Mouse (Mus musculus) forebrain, embryonic 15.5 days (tissue): Measurements from ENCODE around the gene Sorbs1. TPM values are rescaled to one million over a fixed set of nuclear protein-coding genes. Genes with fewer than 3 reads are reported as not detected.

Experiments used
- ATAC-seq: fragments of 200-750 bp; cut with Nextera tagmentation; replicated peaks from 2 replicates; pipeline ENCODE4 v1.8.0; 2017; ENCODE audit warnings: mild to moderate bottlenecking, moderate TSS enrichment, moderate library complexity
- H3K27ac ChIP-seq: fragments of 300-500 bp; sonication (generic); replicated peaks from 2 replicates; pipeline ENCODE4 v1.5.1; 2015; ENCODE audit warnings: mild to moderate bottlenecking, inconsistent platforms
- H3K27me3 ChIP-seq: fragments of 300-500 bp; sonication (generic); 2 replicates; pipeline ENCODE4 v1.6.1; 2015; ENCODE audit warnings: inconsistent platforms
- H3K36me3 ChIP-seq: fragments of 300-500 bp; sonication (generic); 2 replicates; pipeline ENCODE4 v1.6.1; 2015; ENCODE audit warnings: mild to moderate bottlenecking, inconsistent platforms
- H3K4me1 ChIP-seq: fragments of 300-500 bp; sonication (generic); 2 replicates; pipeline ENCODE4 v1.6.1; 2015; ENCODE audit warnings: inconsistent platforms
- H3K4me2 ChIP-seq: fragments of 300-500 bp; sonication (generic); replicated peaks from 2 replicates; pipeline ENCODE4 v1.6.1; 2015; ENCODE audit warnings: mild to moderate bottlenecking, inconsistent platforms
- H3K4me3 ChIP-seq: fragments of 300-500 bp; sonication (generic); 2 replicates; pipeline ENCODE4 v1.5.1; 2015; ENCODE audit warnings: mild to moderate bottlenecking, inconsistent platforms
- H3K9ac ChIP-seq: fragments of 300-500 bp; sonication (generic); replicated peaks from 2 replicates; pipeline ENCODE4 v1.6.1; 2015; ENCODE audit warnings: mild to moderate bottlenecking, inconsistent platforms
- H3K9me3 ChIP-seq: fragments of 300-500 bp; sonication (generic); 2 replicates; pipeline ENCODE4 v1.6.1; 2016; ENCODE audit warnings: inconsistent platforms
- WGBS: fragments of 180-500 bp; shearing (Covaris S2); methylation state at CpG from one replicate; pipeline ENCODE4 v1.1.7; 2015; ENCODE audit warnings: mixed read lengths; 5-methylcytosine and 5-hydroxymethylcytosine counted together
- polyA plus RNA-seq: library from polyadenylated mRNA; unstranded; fragments of >200 nt; fragmentation: Nextera tagmentation; extraction: Ambion mirVana; gene quantifications from 2 replicates; pipeline ENCODE4 v1.2.1, GENCODE M21; 2015

Sorbs1 gene
- polyA plus RNA-seq, 1 experiment from 2014 or later: 111 TPM

DNA sequence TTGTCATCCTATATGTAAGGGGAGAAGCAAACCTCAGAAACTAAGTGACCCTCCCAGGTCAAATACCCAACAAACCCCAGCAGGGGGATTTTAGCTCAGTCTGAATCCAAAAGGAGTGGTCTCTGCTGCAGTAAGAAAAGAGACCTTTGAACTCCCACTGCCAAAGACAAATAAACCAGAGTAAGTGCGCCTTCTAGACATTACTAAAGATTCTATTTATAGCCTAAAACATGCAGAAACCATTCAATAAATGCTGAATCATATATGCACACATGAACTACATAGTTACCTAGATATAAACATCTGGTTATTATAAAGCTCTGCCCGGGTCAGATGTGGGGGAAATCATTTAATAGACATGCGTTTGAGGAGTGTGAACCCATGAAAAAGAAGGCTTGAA is 84.0 kb downstream of the Sorbs1 start:
- Histone ChIP-seq H3K27ac (no peak overlapping the region), H3K4me2 (no peak overlapping the region), H3K9me3 (no peaks in the 10 kb centered on the region), H3K4me3 (no peak overlapping the region), H3K36me3 (no peaks in the 10 kb centered on the region), H3K4me1 (peaks cover 36% of the 10 kb centered on the region), H3K9ac (no peak overlapping the region), H3K27me3 (no peaks in the 10 kb centered on the region)
- 88% methylated on average over 3 of the region's 3 CpGs for WGBS
- no peak for ATAC-seq

- Histone ChIP-seq H3K4me2 (no peak overlapping the region), H3K4me1 (peaks cover 32% of the 10 kb centered on the region), H3K27ac (no peak overlapping the region), H3K36me3 (no peaks in the 10 kb centered on the region), H3K9me3 (no peaks in the 10 kb centered on the region), H3K9ac (no peak overlapping the region), H3K4me3 (no peak overlapping the region), H3K27me3 (no peaks in the 10 kb centered on the region)
- 83% methylated on average over 3 of the region's 3 CpGs for WGBS
- no peak for ATAC-seq
Observed at GRCm38 (mm10) chr19:40429169-40429568, 84.4 kb downstream of the Sorbs1 start.

- Histone ChIP-seq H3K9me3 (no peaks in the 10 kb centered on the region), H3K36me3 (no peaks in the 10 kb centered on the region), H3K4me1 (peaks cover 12% of the 10 kb centered on the region), H3K4me2 (no peak overlapping the region), H3K27ac (peak overlapping the region; percentile 47), H3K4me3 (no peak overlapping the region), H3K9ac (no peak overlapping the region), H3K27me3 (no peaks in the 10 kb centered on the region)
- 71% methylated on average over 16 of the region's 16 CpGs for WGBS
- ATAC-seq: peak; percentile 69
Observed at GRCm38 (mm10) chr19:40426103-40426960, 87.2 kb downstream of the Sorbs1 start.

- H3K36me3 ChIP-seq: no peaks in the 10 kb centered on the region
- no peak overlapping the region for H3K4me2 ChIP-seq
- no peaks in the 10 kb centered on the region for H3K27me3 ChIP-seq
- WGBS: 64% methylated on average over 5 of the region's 5 CpGs
- H3K4me3 ChIP-seq: no peak overlapping the region
- no peak for ATAC-seq
- no peak overlapping the region for H3K9ac ChIP-seq
- H3K4me1 ChIP-seq: peaks cover 22% of the 10 kb centered on the region
- 0 out of 2 replicates have a peak overlapping the region, but pooled peaks have one; percentile 24 for H3K27ac ChIP-seq
- no peaks in the 10 kb centered on the region for H3K9me3 ChIP-seq
Observed at GRCm38 (mm10) chr19:40425326-40425725, 88.3 kb downstream of the Sorbs1 start.

DNA sequence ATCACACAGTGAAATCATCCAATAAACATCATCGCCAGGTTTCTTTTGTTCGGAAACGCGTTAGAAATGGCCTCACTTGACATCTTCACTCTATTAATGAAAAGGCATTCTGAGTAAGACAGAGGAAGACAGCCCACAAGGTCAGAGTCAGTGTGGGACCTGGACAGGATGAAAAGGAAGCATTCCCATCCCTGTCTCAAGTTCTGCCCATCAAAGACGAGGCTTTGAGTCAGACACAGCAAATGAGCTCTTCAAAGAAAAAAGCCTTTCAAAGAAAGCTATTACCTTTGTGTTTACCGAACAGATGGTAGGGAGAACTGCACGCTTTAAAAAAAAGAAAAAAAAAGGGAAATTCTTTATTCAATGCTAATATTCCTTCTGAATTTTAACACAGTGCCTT is 92.5 kb downstream of the Sorbs1 start:
- Histone ChIP-seq H3K4me1 (peaks cover 17% of the 10 kb centered on the region), H3K4me3 (no peak overlapping the region), H3K9ac (no peak overlapping the region), H3K27me3 (no peaks in the 10 kb centered on the region), H3K4me2 (no peak overlapping the region), H3K27ac (peak overlapping the region; percentile 84), H3K36me3 (no peaks in the 10 kb centered on the region), H3K9me3 (no peaks in the 10 kb centered on the region)
- WGBS: 32% methylated on average over 7 of the region's 7 CpGs
- ATAC-seq: peak; percentile 40; the same call in 1 of the 2 replicates

DNA sequence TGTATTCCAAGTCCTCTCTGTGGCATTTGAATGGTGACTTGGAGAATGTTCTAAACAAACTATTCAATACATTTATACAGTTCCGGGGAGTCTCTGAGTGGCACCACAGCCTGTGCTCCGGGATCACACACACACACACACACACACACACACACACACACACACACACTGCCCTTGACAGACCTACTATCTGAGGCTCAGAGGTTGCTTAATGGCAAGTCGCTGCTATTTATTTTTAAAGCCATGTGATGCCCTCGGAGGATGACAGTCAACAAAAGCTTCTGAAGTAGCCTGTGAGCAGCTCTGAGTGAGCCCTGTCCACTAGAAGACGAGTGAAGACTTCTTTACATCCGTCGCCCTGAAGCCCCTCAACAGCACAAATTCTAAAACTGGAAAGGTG is 94.3 kb downstream of the Sorbs1 start:
- Histone ChIP-seq H3K4me2 (no peak overlapping the region), H3K27ac (no peak overlapping the region), H3K27me3 (no peaks in the 10 kb centered on the region), H3K9me3 (no peaks in the 10 kb centered on the region), H3K4me1 (peaks cover 13% of the 10 kb centered on the region), H3K36me3 (no peaks in the 10 kb centered on the region), H3K4me3 (no peak overlapping the region), H3K9ac (no peak overlapping the region)
- 82% methylated on average over 7 of the region's 7 CpGs for WGBS
- ATAC-seq: no peak

DNA sequence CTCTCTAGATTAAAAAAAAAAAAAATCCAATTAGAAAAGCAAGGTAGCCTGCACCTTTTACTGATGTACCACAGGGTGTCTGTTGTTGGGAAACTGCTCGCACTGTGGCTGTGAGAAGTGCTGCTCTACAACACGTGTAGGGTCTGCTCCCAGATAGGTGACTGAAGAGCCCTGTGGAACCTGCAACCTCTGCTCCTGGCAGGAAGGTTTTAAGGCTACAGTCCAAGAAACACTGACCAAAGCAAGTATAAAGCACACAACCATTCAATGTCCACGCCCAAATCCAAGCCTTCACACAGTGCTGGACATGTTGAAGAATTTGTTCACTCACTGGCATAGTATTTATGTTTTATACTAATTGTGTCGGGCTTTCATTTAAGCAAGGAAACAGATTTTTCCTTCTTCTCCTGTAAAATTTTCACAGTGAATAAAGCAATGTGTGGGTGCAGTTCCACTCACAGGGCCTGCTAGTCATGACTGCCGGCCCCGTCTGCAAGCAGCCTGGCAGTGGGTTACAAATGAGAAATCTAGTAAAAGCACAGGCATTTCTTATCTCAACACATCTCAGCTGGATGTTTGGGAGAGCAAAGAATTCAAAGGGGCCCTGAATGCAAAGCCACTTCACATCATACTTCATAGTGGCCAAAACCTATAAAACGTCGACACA is 96.3 kb downstream of the Sorbs1 start:
- Histone ChIP-seq H3K36me3 (no peaks in the 10 kb centered on the region; the same call in 1 of the 2 replicates), H3K4me1 (peaks cover 19% of the 10 kb centered on the region), H3K4me2 (no peak overlapping the region), H3K9ac (no peak overlapping the region), H3K27ac (peak overlapping the region; percentile 46), H3K9me3 (no peaks in the 10 kb centered on the region), H3K27me3 (no peaks in the 10 kb centered on the region), H3K4me3 (no peak overlapping the region)
- ATAC-seq: no peak
- WGBS: 77% methylated on average over 8 of the region's 8 CpGs

GRCm38 (mm10) chr19:40415725-40416124 is 97.9 kb downstream of the Sorbs1 start:
- Histone ChIP-seq H3K36me3 (no peaks in the 10 kb centered on the region; the same call in 1 of the 2 replicates), H3K27ac (no peak overlapping the region), H3K9ac (no peak overlapping the region), H3K4me1 (peaks cover 25% of the 10 kb centered on the region), H3K27me3 (no peaks in the 10 kb centered on the region), H3K4me2 (no peak overlapping the region), H3K4me3 (no peak overlapping the region), H3K9me3 (no peaks in the 10 kb centered on the region)
- 96% methylated on average over 1 of the region's 1 CpGs for WGBS
- no peak for ATAC-seq

- 0 out of 2 replicates have a peak overlapping the region, but pooled peaks have one; percentile 21 for H3K27ac ChIP-seq
- 70% methylated on average over 11 of the region's 11 CpGs for WGBS
- no peak for ATAC-seq
Observed at GRCm38 (mm10) chr19:40414798-40415475, 98.6 kb downstream of the Sorbs1 start.

GRCm38 (mm10) chr19:40414386-40414785 is 99.2 kb downstream of the Sorbs1 start:
- H3K4me3 ChIP-seq: no peak overlapping the region
- 89% methylated on average over 6 of the region's 6 CpGs for WGBS
- no peak overlapping the region for H3K9ac ChIP-seq
- no peak overlapping the region for H3K27ac ChIP-seq
- H3K4me1 ChIP-seq: peaks cover 34% of the 10 kb centered on the region
- no peaks in the 10 kb centered on the region for H3K27me3 ChIP-seq
- ATAC-seq: no peak
- H3K9me3 ChIP-seq: no peaks in the 10 kb centered on the region
- H3K36me3 ChIP-seq: no peaks in the 10 kb centered on the region; the same call in 1 of the 2 replicates
- H3K4me2 ChIP-seq: no peak overlapping the region

More at GRCm38 (mm10) chr19:40414798-40415475, 98.6 kb downstream of the Sorbs1 start:
- peaks cover 29% of the 10 kb centered on the region for H3K4me1 ChIP-seq
- H3K27me3 ChIP-seq: no peaks in the 10 kb centered on the region
- no peak overlapping the region for H3K4me3 ChIP-seq
- H3K9me3 ChIP-seq: no peaks in the 10 kb centered on the region
- no peaks in the 10 kb centered on the region; the same call in 1 of the 2 replicates for H3K36me3 ChIP-seq
- H3K4me2 ChIP-seq: no peak overlapping the region
- no peak overlapping the region for H3K9ac ChIP-seq

DNA sequence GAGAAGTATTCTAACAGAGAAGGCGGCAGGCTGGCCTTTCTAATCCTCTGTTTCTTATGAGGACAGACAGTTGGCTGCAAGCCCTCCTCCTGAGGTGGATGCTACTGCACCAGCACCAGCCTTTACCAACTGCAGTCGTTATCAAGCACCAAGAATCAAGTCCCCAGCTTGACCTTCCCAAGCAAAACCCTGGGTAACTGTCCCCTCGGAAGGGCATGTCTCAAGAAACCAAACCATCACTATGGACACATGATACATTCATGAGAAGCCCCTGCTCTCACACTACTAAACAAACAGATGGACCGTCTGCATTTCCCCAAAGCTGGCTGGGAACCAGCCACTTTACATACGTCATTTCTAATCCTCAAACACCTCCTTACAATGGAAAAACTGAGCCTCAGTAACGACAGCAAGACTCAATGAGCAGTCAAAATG is 102.2 kb downstream of the Sorbs1 start:
- H3K4me1 ChIP-seq: peaks cover 35% of the 10 kb centered on the region
- H3K9me3 ChIP-seq: no peaks in the 10 kb centered on the region
- peak; percentile 76 for ATAC-seq
- H3K4me2 ChIP-seq: no peak overlapping the region
- 20% methylated on average over 6 of the region's 6 CpGs for WGBS
- H3K27me3 ChIP-seq: no peaks in the 10 kb centered on the region
- no peak overlapping the region for H3K9ac ChIP-seq
- no peak overlapping the region for H3K4me3 ChIP-seq
- no peaks in the 10 kb centered on the region; the same call in 1 of the 2 replicates for H3K36me3 ChIP-seq
- peak overlapping the region; percentile 92 for H3K27ac ChIP-seq

DNA sequence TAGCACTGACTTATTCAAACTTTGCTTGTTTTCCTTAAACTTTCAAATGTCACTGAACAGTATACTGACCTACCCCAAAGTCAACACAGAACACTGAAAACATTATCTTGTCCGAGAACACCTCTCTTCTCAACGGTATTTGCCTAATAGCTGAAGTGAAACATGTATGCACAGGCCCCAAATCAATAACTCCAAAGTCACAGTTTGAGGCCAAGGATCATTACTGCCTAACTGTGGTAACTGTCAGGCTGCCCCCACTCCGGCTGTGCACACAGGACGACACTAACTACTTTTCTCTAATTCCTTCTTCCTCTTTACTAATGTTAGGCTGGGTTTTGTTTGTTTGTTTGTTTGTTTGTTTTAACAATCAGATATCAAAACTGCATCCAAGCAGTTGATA is 103.1 kb downstream of the Sorbs1 start:
- Histone ChIP-seq H3K4me2 (no peak overlapping the region), H3K27me3 (no peaks in the 10 kb centered on the region), H3K9ac (no peak overlapping the region), H3K36me3 (no peaks in the 10 kb centered on the region; the same call in 1 of the 2 replicates), H3K27ac (peak overlapping the region; percentile 92), H3K4me1 (peaks cover 35% of the 10 kb centered on the region), H3K9me3 (no peaks in the 10 kb centered on the region), H3K4me3 (no peak overlapping the region)
- ATAC-seq: no peak
- WGBS: 81% methylated on average over 4 of the region's 4 CpGs
